Mouse (Mus musculus) neural tube, embryonic 13.5 days (tissue): ENCODE results near the gene Rasl11a. TPM values are rescaled to one million over a fixed set of nuclear protein-coding genes. Genes with fewer than 3 reads are reported as not detected.

ENCODE experiments used
- ATAC-seq: fragments of 200-750 bp; cut with Nextera tagmentation; 2 replicates; pipeline ENCODE4 v1.8.0; 2017; ENCODE audit warnings: low read depth, mild to moderate bottlenecking, moderate TSS enrichment, moderate library complexity
- H3K27ac ChIP-seq: fragments of 300-500 bp; sonication (generic); replicated peaks from 2 replicates; pipeline ENCODE4 v1.5.1; 2015; ENCODE audit warnings: moderate library complexity, mild to moderate bottlenecking, inconsistent platforms
- H3K27me3 ChIP-seq: fragments of 300-500 bp; sonication (generic); 2 replicates; pipeline ENCODE4 v1.6.1; 2015; ENCODE audit warnings: mild to moderate bottlenecking, inconsistent platforms
- H3K36me3 ChIP-seq: fragments of 300-500 bp; sonication (generic); 2 replicates; pipeline ENCODE4 v1.6.1; 2015; ENCODE audit warnings: mild to moderate bottlenecking, inconsistent platforms
- H3K4me1 ChIP-seq: fragments of 300-500 bp; sonication (generic); replicated peaks from 2 replicates; pipeline ENCODE4 v1.6.1; 2015; ENCODE audit warnings: inconsistent platforms
- H3K4me2 ChIP-seq: fragments of 300-500 bp; sonication (generic); 2 replicates; pipeline ENCODE4 v1.6.1; 2015; ENCODE audit warnings: inconsistent platforms, mild to moderate bottlenecking, moderate library complexity
- H3K4me3 ChIP-seq: fragments of 300-500 bp; sonication (generic); 2 replicates; pipeline ENCODE4 v1.5.1; 2015; ENCODE audit warnings: mild to moderate bottlenecking, inconsistent platforms
- H3K9ac ChIP-seq: fragments of 300-500 bp; sonication (generic); 2 replicates; pipeline ENCODE4 v1.6.1; 2015; ENCODE audit warnings: moderate library complexity, mild to moderate bottlenecking, inconsistent platforms
- H3K9me3 ChIP-seq: fragments of 300-500 bp; sonication (generic); 2 replicates; pipeline ENCODE4 v1.6.1; 2016; ENCODE audit warnings: inconsistent platforms
- WGBS: fragments of 180-500 bp; shearing (Covaris S2); methylation state at CpG from one replicate; pipeline ENCODE4 v1.1.7; 2015; 5-methylcytosine and 5-hydroxymethylcytosine counted together
- polyA plus RNA-seq: library from polyadenylated mRNA; unstranded; fragments of >200 nt; fragmentation: Nextera tagmentation; extraction: Ambion mirVana; gene quantifications from 2 replicates; pipeline ENCODE4 v1.2.1, GENCODE M21; 2015

Rasl11a gene
- polyA plus RNA-seq, 1 experiment from 2014 or later = 24.9 TPM

DNA sequence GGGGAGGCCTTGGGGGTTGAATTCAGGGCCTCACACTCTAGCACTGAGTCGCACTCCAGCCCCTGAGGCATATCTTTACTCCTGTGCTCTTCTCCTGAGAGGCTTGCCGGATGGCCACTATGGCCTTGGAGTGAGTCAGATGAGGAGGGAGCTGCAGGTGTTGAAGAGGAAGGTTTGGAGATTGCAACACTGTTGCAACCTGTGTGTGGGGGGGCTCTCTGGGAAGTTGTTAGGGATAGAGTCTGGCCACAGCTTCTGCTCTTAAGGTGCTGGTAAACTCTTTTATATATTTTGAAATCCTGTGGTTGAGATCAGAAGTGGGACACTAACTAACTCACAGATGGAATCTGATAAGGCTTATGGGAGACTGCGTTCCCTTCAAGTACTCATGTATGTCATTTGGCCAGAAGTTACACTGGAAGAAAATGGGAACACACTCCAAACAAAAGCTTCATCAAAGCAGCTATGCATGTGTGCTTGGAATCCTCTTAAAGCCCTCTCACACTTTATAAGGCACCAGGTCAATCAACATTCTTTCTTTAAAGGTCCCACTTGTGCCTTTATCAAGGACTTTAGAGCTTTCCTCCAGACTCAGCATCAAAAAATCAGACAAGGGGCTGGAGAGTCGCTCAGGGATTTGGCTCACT, 4.2 kb downstream of the Rasl11a start:
- no peaks in the 10 kb centered on the region for H3K27me3 ChIP-seq
- H3K4me2 ChIP-seq = no peak overlapping the region
- ATAC-seq = no peak
- H3K4me1 ChIP-seq = peaks cover 20% of the 10 kb centered on the region
- no peak overlapping the region for H3K9ac ChIP-seq
- no peaks in the 10 kb centered on the region for H3K9me3 ChIP-seq
- 91% methylated on average over 4 of the region's 4 CpGs for WGBS
- no peak overlapping the region for H3K27ac ChIP-seq
- H3K36me3 ChIP-seq = no peaks in the 10 kb centered on the region
- H3K4me3 ChIP-seq = no peak overlapping the region

DNA sequence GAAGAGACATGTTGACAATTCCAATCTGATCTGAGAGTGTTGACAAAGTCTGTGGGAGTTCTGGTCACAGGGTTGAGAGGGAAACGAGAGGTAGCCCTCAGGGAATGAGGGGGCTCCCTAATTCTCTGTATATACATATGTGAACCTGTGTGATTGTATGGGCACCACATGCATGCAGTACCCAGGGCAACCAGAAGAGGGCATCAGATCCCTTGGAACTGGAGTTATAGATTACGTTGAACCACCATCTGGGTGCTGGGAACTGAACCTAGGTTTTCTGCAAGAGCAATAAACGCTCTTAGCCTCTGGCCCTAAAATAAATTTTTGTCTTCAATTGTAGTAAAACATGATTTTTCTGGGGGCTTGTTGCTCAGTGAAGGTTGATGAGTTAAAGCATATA, 11.2 kb downstream of the Rasl11a start:
- H3K4me2 ChIP-seq = no peak overlapping the region
- H3K4me3 ChIP-seq = no peak overlapping the region
- no peaks in the 10 kb centered on the region for H3K9me3 ChIP-seq
- WGBS = 94% methylated on average over 3 of the region's 3 CpGs
- ATAC-seq = no peak
- no peaks in the 10 kb centered on the region for H3K36me3 ChIP-seq
- H3K9ac ChIP-seq = no peak overlapping the region
- H3K27me3 ChIP-seq = no peaks in the 10 kb centered on the region
- H3K4me1 ChIP-seq = peaks cover 4% of the 10 kb centered on the region; the same call in 1 of the 2 replicates
- H3K27ac ChIP-seq = no peak overlapping the region

DNA sequence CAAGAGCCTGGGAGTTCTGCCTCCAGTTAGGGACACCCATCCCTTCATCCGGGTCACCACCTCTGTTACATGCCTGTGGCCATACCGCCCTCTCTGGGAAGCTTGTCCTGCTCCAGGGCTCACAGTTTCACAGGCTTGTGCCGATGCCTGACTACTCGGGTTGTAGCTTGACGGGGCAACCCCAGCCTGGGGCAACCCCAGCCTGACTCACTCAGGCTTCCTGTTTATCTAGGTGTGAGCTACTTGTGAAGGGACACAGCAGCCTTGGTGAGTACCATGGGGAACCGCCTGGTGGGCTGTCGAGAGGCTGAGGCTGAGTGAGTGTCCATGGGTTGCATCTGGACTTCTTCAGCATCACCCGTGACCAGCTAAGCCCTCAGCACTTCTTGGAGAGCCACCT, 12.7 kb downstream of the Rasl11a start:
- 86% methylated on average over 8 of the region's 8 CpGs for WGBS
- peaks cover 13% of the 10 kb centered on the region for H3K4me1 ChIP-seq
- no peak overlapping the region for H3K4me3 ChIP-seq
- H3K4me2 ChIP-seq = no peak overlapping the region
- H3K9ac ChIP-seq = no peak overlapping the region
- ATAC-seq = no peak
- no peak overlapping the region for H3K27ac ChIP-seq
- H3K27me3 ChIP-seq = no peaks in the 10 kb centered on the region
- H3K9me3 ChIP-seq = no peaks in the 10 kb centered on the region
- H3K36me3 ChIP-seq = no peaks in the 10 kb centered on the region

DNA sequence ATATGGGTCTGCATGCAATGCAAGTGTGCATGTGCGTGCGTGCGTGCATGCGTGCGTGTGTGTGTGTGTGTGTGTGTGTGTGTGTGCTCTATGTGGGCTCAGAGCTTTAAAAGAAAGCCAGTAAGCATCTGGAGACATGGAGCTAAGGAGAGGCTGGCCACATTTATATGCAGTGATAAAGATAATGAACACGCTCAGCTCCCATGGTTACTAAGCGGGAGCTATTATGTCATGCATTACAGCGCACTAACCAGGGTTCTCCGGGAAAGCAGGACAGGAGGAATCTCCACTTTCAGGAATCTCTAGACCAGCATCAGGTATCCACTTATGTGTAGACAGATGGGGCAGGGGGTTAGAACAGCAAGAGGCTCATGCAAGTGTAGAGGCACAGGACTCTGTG, 13.9 kb downstream of the Rasl11a start:
- ATAC-seq = peak; percentile 63; the same call in 1 of the 2 replicates
- no peak overlapping the region; the same call in 1 of the 2 replicates for H3K27ac ChIP-seq

GRCm38 (mm10) chr5:146859246-146859645, 14.4 kb downstream of the Rasl11a start:
- no peak overlapping the region for H3K27ac ChIP-seq
- H3K4me3 ChIP-seq = no peak overlapping the region
- H3K9ac ChIP-seq = no peak overlapping the region
- WGBS = 64% methylated on average over 8 of the region's 8 CpGs
- H3K4me1 ChIP-seq = peaks cover 13% of the 10 kb centered on the region
- ATAC-seq = no peak
- no peaks in the 10 kb centered on the region for H3K9me3 ChIP-seq
- no peaks in the 10 kb centered on the region for H3K36me3 ChIP-seq
- H3K27me3 ChIP-seq = no peaks in the 10 kb centered on the region
- no peak overlapping the region for H3K4me2 ChIP-seq

More for the DNA sequence above, 13.9 kb downstream of the Rasl11a start:
- no peak overlapping the region for H3K9ac ChIP-seq
- peaks cover 13% of the 10 kb centered on the region for H3K4me1 ChIP-seq
- WGBS = 86% methylated on average over 9 of the region's 9 CpGs
- no peaks in the 10 kb centered on the region for H3K9me3 ChIP-seq
- no peak overlapping the region for H3K4me3 ChIP-seq
- no peaks in the 10 kb centered on the region for H3K36me3 ChIP-seq
- H3K4me2 ChIP-seq = no peak overlapping the region
- H3K27me3 ChIP-seq = no peaks in the 10 kb centered on the region

GRCm38 (mm10) chr5:146860222-146860998, 15.5 kb downstream of the Rasl11a start:
- no peak overlapping the region for H3K9ac ChIP-seq
- H3K9me3 ChIP-seq = no peaks in the 10 kb centered on the region
- H3K27ac ChIP-seq = no peak overlapping the region
- no peaks in the 10 kb centered on the region for H3K27me3 ChIP-seq
- no peak for ATAC-seq
- no peaks in the 10 kb centered on the region for H3K36me3 ChIP-seq
- H3K4me1 ChIP-seq = peaks cover 13% of the 10 kb centered on the region
- WGBS = 78% methylated on average over 18 of the region's 18 CpGs
- no peak overlapping the region for H3K4me3 ChIP-seq
- H3K4me2 ChIP-seq = no peak overlapping the region

- H3K36me3 ChIP-seq = no peaks in the 10 kb centered on the region
- no peak overlapping the region for H3K9ac ChIP-seq
- H3K27ac ChIP-seq = no peak overlapping the region
- H3K4me1 ChIP-seq = peaks cover 13% of the 10 kb centered on the region
- H3K27me3 ChIP-seq = no peaks in the 10 kb centered on the region
- H3K4me3 ChIP-seq = no peak overlapping the region
- ATAC-seq = no peak
- H3K4me2 ChIP-seq = no peak overlapping the region
- 33% methylated on average over 7 of the region's 7 CpGs for WGBS
- no peaks in the 10 kb centered on the region for H3K9me3 ChIP-seq
Measured at GRCm38 (mm10) chr5:146861588-146861987, 16.7 kb downstream of the Rasl11a start.

- no peaks in the 10 kb centered on the region for H3K27me3 ChIP-seq
- H3K36me3 ChIP-seq = no peaks in the 10 kb centered on the region
- H3K9me3 ChIP-seq = no peaks in the 10 kb centered on the region
- 78% methylated on average over 4 of the region's 4 CpGs for WGBS
- no peak overlapping the region for H3K4me2 ChIP-seq
- peaks cover 16% of the 10 kb centered on the region for H3K4me1 ChIP-seq
- no peak overlapping the region for H3K4me3 ChIP-seq
- ATAC-seq = no peak
- H3K27ac ChIP-seq = no peak overlapping the region
- H3K9ac ChIP-seq = no peak overlapping the region
Measured at GRCm38 (mm10) chr5:146865511-146865910, 20.6 kb downstream of the Rasl11a start.

- no peak for ATAC-seq
- no peak overlapping the region for H3K4me3 ChIP-seq
- H3K4me2 ChIP-seq = no peak overlapping the region
- 90% methylated on average over 2 of the region's 2 CpGs for whole genome bisulfite sequencing
- H3K9me3 ChIP-seq = peaks cover 2% of the 10 kb centered on the region; the same call in 1 of the 2 replicates
- no peaks in the 10 kb centered on the region for H3K27me3 ChIP-seq
- no peak overlapping the region for H3K9ac ChIP-seq
- no peaks in the 10 kb centered on the region for H3K36me3 ChIP-seq
- H3K4me1 ChIP-seq = peaks cover 16% of the 10 kb centered on the region
- no peak overlapping the region for H3K27ac ChIP-seq
Measured at GRCm38 (mm10) chr5:146866277-146866676, 21.4 kb downstream of the Rasl11a start.

GRCm38 (mm10) chr5:146867246-146867945, 22.5 kb downstream of the Rasl11a start:
- Histone ChIP-seq H3K36me3 (no peaks in the 10 kb centered on the region), H3K9ac (peak overlapping the region; percentile 31; the same call in 1 of the 2 replicates), H3K27me3 (no peaks in the 10 kb centered on the region), H3K9me3 (peaks cover 3% of the 10 kb centered on the region; the same call in 1 of the 2 replicates), H3K4me1 (peaks cover 8% of the 10 kb centered on the region), H3K4me3 (peak overlapping the region; percentile 20), H3K4me2 (peak overlapping the region; percentile 51), H3K27ac (peak overlapping the region; percentile 42)
- ATAC-seq = peak; percentile 67
- WGBS = 7% methylated on average over 19 of the region's 19 CpGs

DNA sequence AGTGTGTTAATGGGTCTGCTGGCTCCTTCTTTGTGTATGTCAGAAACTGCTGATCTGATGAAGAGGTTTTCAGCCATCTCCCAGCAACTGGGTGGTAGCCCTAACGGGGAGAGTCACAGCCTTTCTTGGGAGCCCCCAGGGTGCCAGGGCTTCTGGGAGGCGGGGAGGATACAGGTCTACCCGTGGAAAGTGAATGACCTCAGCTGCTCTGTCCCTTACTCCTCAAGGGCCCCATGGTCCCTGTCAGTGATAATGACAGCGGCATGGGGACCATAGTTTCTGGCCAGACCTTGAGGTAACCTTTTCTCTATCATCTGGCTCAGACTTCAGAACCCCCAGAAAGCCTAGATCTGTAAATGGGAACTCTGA, 23.1 kb downstream of the Rasl11a start:
- H3K36me3 ChIP-seq = no peaks in the 10 kb centered on the region
- H3K27me3 ChIP-seq = no peaks in the 10 kb centered on the region
- H3K4me2 ChIP-seq = peak overlapping the region; percentile 51
- H3K27ac ChIP-seq = peak overlapping the region; percentile 42
- 14% methylated on average over 4 of the region's 4 CpGs for WGBS
- 0 out of 2 replicates have a peak overlapping the region, but pooled peaks have one; percentile 31 for H3K9ac ChIP-seq
- peaks cover 8% of the 10 kb centered on the region for H3K4me1 ChIP-seq
- H3K9me3 ChIP-seq = peaks cover 3% of the 10 kb centered on the region; the same call in 1 of the 2 replicates
- ATAC-seq = peak; percentile 49
- H3K4me3 ChIP-seq = no peak overlapping the region; the same call in 1 of the 2 replicates
